Mouse (Mus musculus): ENCODE data around the gene Wdtc1. TPM values are rescaled to one million over a fixed set of nuclear protein-coding genes. Genes with fewer than 3 reads are reported as not detected.

The Wdtc1 gene
- total RNA-seq, 2 experiments from 2014 or later, result 44.6 to 63.8 TPM

GRCm38 (mm10) chr4:133328129-133328528 is 25.2 kb downstream of the Wdtc1 start:
- DNase-seq, result no peak

GRCm38 (mm10) chr4:133319667-133320066 is 33.6 kb downstream of the Wdtc1 start:
- no peak for DNase-seq

- DNase-seq, result no peak
These were observed 37.3 kb downstream of the Wdtc1 start for GRCm38 (mm10) chr4:133315991-133316390.

- peak; percentile 44 to 66 for DNase-seq
These were observed 38.4 kb downstream of the Wdtc1 start for GRCm38 (mm10) chr4:133314896-133315295.

GRCm38 (mm10) chr4:133309948-133310347 is 43.3 kb downstream of the Wdtc1 start:
- peak; percentile 91 to 93 for DNase-seq

- DNase-seq, result peak; percentile 61 to 70
These were observed 46.0 kb downstream of the Wdtc1 start for GRCm38 (mm10) chr4:133307331-133307730.

- no peak for DNase-seq
These were observed 47.5 kb downstream of the Wdtc1 start for GRCm38 (mm10) chr4:133305825-133306224.

GRCm38 (mm10) chr4:133304770-133305169 is 48.5 kb downstream of the Wdtc1 start:
- DNase-seq, result no peak

- no peak for DNase-seq
These were observed 50.6 kb downstream of the Wdtc1 start for GRCm38 (mm10) chr4:133302668-133303067.

GRCm38 (mm10) chr4:133301802-133302201 is 51.5 kb downstream of the Wdtc1 start:
- DNase-seq, result peak; percentile 66 to 77

- DNase-seq, result no peak
These were observed 52.9 kb downstream of the Wdtc1 start for GRCm38 (mm10) chr4:133300421-133300820.

GRCm38 (mm10) chr4:133299701-133300100 is 53.6 kb downstream of the Wdtc1 start:
- DNase-seq, result no peak

- DNase-seq, result peak; percentile 39 to 48
These were observed 54.5 kb downstream of the Wdtc1 start for GRCm38 (mm10) chr4:133298516-133299365.

- DNase-seq, result peak; percentile 83 to 89
These were observed 55.5 kb downstream of the Wdtc1 start for GRCm38 (mm10) chr4:133297801-133298238.

GRCm38 (mm10) chr4:133297360-133297759 is 55.9 kb downstream of the Wdtc1 start:
- peak; percentile 22 to 41 for DNase-seq

- no peak for DNase-seq
These were observed 59.2 kb downstream of the Wdtc1 start for GRCm38 (mm10) chr4:133294084-133294483.

- DNase-seq, result no peak
These were observed 60.1 kb downstream of the Wdtc1 start for GRCm38 (mm10) chr4:133292901-133293843.

GRCm38 (mm10) chr4:133292405-133292804 is 60.9 kb downstream of the Wdtc1 start:
- DNase-seq, result no peak

- DNase-seq, result no peak
These were observed 62.0 kb downstream of the Wdtc1 start for GRCm38 (mm10) chr4:133291255-133291654.

- DNase-seq, result no peak
These were observed 66.7 kb downstream of the Wdtc1 start for GRCm38 (mm10) chr4:133286476-133287077.

- no peak for DNase-seq
These were observed 67.3 kb downstream of the Wdtc1 start for GRCm38 (mm10) chr4:133285950-133286349.

- no peak for DNase-seq
These were observed 68.0 kb downstream of the Wdtc1 start for GRCm38 (mm10) chr4:133285299-133285698.
